Mouse (Mus musculus): ENCODE data around the gene Galnt9.

Gene Galnt9

DNA sequence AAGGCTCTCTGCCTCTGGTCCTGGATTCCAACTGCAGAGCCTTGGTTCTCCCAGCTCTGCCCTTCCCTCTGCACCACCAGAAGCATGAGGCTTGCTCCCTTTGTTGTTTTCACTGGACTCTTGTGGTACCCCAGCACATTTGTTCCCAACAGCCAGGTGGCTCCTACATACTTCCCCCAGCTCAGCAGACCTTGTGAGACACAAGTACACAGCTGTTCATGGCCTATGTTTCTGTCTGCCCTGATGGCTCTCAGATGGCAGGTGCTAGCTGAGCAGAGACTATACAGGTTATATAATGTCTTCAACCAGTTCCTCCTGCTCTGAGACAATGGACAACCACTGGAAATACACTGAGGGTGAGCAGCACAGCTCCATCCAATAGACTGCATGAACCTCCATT lies 43.3 kb downstream of the Galnt9 start:
- no peak for DNase-seq (ENCODE audit: low spot score)

DNA sequence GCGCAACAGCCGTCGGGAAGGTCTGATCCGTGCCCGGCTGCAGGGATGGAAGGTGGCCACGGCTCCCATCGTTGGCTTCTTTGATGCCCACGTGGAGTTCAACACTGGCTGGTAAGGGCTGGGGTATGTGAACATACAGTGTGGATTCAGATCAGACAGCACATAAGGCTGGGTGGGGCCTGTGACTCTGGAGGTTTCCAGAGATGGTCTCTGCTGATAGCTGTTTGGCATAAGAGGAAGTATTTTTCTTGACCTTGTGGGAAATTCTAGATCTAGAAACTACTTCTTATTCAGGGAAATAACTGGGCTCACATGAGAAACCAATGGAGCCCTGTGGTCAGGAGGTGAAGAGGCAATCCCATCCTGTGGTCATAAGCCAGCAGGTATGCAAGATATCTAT lies 45.7 kb downstream of the Galnt9 start:
- DNase-seq (ENCODE audit: low spot score) = no peak

GRCm38 (mm10) chr5:110594465-110594864 lies 50.3 kb downstream of the Galnt9 start:
- no peak for DNase-seq (ENCODE audit: low spot score)

DNA sequence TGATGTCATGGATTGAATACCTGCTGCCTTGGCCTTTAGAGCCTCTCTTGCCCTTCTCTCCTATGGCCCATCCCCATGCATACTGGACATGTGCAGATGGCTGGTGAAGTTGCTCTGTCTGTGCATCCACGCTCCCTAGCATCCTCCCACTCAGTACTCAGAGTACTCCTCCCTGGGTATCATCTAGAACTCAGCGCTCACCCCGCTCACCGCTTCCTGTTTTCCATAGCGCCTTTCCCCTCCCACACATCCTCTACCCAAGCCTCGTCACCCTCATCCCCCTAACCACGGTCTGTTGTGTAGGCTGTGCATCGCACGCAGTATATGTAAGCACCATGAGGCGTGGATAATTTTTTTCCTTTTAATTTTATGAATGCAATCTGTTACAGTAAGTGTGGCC lies 51.2 kb downstream of the Galnt9 start:
- DNase-seq (ENCODE audit: low spot score) = no peak

- no peak for DNase-seq (ENCODE audit: low spot score)
Observed at GRCm38 (mm10) chr5:110596086-110596780, 52.1 kb downstream of the Galnt9 start.

DNA sequence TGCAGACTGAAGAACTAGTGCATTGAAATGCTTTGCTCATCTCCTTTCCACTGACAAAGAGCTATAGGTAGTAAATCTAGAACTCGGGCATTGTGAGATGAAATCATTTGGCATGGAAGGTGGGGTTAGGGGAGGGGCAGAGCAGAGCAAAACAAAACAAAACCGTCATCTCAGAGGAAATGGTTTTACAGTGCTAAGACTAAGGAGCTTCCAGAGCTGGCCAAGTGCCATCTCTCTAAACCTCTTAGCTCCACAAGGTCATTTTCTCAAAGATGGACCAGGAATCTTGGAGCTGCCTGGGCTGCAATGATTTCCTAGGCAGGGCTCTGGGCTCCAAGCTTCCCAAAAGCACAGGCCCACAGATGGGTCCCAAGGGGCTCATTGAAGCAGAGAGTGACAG lies 53.3 kb downstream of the Galnt9 start:
- no peak for DNase-seq (ENCODE audit: low spot score)

GRCm38 (mm10) chr5:110598298-110599095 lies 54.3 kb downstream of the Galnt9 start:
- peak; percentile 9 for DNase-seq (ENCODE audit: low spot score)

GRCm38 (mm10) chr5:110603016-110603685 lies 59.0 kb downstream of the Galnt9 start:
- DNase-seq (ENCODE audit: low spot score) = no peak

GRCm38 (mm10) chr5:110604311-110604710 lies 60.2 kb downstream of the Galnt9 start:
- DNase-seq (ENCODE audit: low spot score) = no peak

DNA sequence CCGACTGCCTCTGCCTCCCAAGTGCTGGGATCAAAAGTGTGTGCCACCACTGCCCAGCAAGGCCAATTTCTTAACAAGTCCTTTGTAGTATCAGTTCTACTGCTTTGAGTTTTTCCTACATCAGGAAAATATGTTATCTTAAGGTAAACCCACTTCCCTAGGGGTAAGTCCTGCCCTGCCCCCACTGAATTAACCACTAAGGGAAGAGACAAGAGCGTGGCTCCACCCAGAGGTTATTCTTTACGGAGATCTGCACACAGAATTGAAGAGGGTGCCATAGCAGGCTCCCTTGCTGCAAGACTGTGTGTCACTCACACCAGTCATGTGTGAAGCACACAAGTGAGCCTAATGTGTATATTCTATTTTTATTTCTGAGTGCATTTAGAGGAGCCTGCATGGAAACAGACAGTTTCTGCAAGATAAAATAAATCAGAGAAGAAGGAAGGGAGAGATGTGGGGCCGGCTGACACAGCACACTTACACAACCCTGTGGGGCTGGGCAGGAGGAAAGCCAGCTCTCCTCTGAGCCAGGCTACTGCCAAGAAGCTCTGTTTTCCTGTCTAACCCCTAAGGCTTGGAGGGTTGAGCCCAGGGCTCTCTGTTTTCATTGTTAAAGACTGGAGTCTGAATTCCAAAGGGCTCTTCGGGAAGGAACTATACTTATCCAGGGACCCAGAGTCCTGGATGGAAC lies 61.5 kb downstream of the Galnt9 start:
- DNase-seq (ENCODE audit: low spot score) = no peak

- DNase-seq (ENCODE audit: low spot score) = no peak
Observed at GRCm38 (mm10) chr5:110607767-110608166, 63.6 kb downstream of the Galnt9 start.

- DNase-seq (ENCODE audit: low spot score) = no peak
Observed at GRCm38 (mm10) chr5:110608336-110608735, 64.2 kb downstream of the Galnt9 start.

GRCm38 (mm10) chr5:110608941-110609340 lies 64.8 kb downstream of the Galnt9 start:
- no peak for DNase-seq (ENCODE audit: low spot score)

GRCm38 (mm10) chr5:110609425-110609824 lies 65.3 kb downstream of the Galnt9 start:
- no peak for DNase-seq (ENCODE audit: low spot score)

DNA sequence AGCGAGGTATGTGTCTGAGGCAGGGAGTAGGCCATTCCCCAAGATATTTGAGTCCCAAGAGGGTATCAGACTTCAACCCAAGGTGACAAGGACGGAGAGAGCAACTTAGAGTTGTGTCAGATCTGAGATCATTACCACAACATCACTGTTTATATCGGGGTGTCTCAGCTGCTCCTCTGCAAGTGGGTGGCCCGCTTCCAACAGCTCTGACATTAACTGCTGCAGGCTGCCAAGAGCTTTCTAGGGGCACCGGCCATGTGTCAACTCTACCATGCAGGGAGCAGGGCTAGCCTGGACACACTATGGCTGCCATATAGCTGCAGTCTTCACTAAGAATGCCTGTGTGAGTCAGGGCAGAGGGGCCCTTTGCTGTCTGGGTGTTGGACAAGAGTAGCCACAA lies 65.7 kb downstream of the Galnt9 start:
- no peak for DNase-seq (ENCODE audit: low spot score)

GRCm38 (mm10) chr5:110610484-110610883 lies 66.3 kb downstream of the Galnt9 start:
- no peak for DNase-seq (ENCODE audit: low spot score)

DNA sequence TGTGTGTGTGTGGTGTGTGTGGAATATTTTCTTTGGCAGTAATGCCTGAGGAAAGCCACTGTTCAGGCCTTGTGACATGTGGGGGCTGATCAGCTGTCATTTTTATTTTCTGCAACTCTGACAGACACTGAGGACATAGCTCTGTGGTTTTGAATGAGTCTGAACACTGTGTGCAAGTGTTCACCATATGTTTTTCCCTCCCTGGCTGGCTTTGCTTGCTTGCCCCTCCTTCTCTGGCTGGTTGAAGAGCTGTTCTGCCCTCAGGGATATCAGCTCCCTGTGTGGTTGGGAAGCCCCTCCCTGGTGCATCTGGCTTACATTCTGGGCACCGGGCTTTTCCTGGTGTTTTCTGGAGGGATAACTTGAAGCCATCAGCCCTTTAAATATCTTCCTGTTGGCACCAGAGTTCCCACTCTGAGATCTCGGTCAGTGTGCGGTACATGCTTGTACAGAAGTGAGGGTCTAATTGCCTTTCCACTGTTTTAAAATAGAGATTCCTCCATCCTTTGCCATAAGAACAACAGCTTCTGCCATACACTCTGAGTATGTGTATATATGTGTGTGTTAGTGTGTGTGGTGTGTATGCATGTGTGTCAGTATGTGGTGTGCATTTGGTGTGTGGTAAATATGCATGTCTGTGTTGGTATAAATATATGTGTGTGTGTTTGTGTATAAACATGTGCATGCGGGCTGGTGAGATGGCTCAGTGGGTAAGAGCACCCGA lies 67.4 kb downstream of the Galnt9 start:
- no peak for DNase-seq (ENCODE audit: low spot score)

GRCm38 (mm10) chr5:110619226-110619625 lies 75.1 kb downstream of the Galnt9 start:
- no peak for DNase-seq (ENCODE audit: low spot score)

DNA sequence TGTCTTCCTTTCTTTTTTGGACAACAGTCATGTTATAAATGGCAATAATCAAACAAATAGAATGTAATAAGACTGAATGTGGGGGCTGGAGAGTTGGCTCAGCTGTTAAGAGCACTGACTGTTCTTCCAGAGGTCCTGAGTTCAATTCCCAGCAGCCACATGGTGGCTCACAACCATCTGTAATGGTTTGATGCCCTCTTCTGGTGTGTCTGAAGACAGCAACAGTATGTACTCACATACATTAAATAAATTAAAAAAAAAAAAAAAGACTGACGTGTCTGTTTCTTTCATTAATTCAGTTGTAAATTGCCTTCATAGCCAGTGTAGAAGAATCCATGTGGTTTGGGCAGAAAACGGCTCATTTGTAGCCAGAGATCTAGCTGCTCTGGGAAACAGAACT lies 80.2 kb downstream of the Galnt9 start:
- DNase-seq (ENCODE audit: low spot score) = no peak

DNA sequence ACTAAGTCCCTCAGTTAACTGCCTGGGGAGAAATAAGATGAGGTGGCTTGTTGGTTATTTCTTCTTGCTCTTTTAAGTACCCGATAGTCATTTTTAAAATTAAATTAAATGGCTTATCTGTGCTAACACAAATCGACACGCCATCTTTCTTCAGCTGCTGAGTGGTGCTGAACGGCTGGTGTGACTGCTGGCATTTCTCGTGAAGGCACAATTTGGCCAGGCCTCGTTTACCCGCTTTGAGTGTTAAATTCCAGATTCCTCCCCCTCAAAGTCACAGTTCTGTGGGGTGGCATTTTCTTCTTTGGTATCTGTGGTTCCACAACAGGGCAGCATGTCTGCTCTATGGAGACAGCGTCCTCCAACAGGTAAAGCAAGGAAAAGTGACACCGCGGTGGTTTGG lies 83.2 kb downstream of the Galnt9 start:
- no peak for DNase-seq (ENCODE audit: low spot score)

- DNase-seq (ENCODE audit: low spot score) = no peak
Observed at GRCm38 (mm10) chr5:110628156-110628555, 84.0 kb downstream of the Galnt9 start.
